Mouse (Mus musculus) spleen, adult 2 months (tissue): ENCODE data around the gene Flrt1.

Experiments used
- CTCF ChIP-seq: fragments of 200-500 bp; IDR thresholded peaks from 2 replicates; pipeline ENCODE4 v1.5.1; 2011; ENCODE audit warnings: mild to moderate bottlenecking, inconsistent platforms; ENCODE audit not compliant: insufficient read depth, insufficient read length, insufficient replicate concordance; ENCODE audit errors: extremely low read depth
- POLR2A ChIP-seq: fragments of 200-500 bp; IDR thresholded peaks from 2 replicates; pipeline ENCODE4 v1.6.1; 2011; ENCODE audit warnings: low read depth, low read length, inconsistent platforms

DNA sequence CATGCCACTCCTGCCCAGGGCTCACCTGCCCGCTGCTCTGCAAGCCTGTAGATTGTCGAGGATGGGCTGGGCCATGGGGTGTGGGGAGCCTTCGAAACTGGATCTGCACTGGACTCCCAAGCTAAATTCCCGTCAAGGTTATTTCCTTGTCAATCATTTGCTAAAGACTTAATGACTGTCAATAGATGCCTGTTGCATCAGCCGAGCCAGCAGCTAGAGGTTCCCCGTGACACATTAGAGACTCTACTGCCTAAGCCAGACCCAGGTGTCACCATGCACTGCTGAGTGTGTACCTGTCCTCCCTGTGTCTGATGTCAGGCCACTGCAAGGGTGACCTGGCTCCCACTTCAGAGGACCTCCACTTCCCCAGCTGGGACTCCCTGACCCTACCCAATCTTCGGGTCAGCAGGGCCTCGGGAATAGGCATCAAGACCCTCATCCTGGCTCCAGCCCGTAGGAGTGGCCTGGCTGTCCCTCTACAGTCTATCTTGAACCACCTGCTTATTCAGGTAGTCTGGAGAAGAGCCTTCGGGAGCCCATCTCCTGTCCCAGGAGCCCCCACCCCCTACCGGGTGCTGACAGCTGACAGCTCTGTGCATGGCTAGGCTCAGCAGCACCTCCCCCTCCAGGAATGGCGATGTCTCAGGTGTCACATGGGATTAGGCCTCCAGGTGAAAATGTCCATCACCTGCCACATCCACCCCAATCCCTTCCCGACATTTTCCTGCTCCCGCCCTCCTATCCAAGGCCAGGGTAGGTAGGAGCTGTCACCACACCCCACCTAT is 31.4 kb upstream of the Flrt1 start:
- no peak for TF ChIP-seq POLR2A
- TF ChIP-seq CTCF = no peak
